Mouse (Mus musculus) spleen, adult 2 months (tissue): Measurements from ENCODE around the gene Syn2.

ENCODE experiments used
- CTCF ChIP-seq: fragments of 200-500 bp; IDR thresholded peaks from 2 replicates; pipeline ENCODE4 v1.5.1; 2011; ENCODE audit warnings: mild to moderate bottlenecking, inconsistent platforms; ENCODE audit not compliant: insufficient read depth, insufficient read length, insufficient replicate concordance; ENCODE audit errors: extremely low read depth
- POLR2A ChIP-seq: fragments of 200-500 bp; IDR thresholded peaks from 2 replicates; pipeline ENCODE4 v1.6.1; 2011; ENCODE audit warnings: low read depth, low read length, inconsistent platforms

DNA sequence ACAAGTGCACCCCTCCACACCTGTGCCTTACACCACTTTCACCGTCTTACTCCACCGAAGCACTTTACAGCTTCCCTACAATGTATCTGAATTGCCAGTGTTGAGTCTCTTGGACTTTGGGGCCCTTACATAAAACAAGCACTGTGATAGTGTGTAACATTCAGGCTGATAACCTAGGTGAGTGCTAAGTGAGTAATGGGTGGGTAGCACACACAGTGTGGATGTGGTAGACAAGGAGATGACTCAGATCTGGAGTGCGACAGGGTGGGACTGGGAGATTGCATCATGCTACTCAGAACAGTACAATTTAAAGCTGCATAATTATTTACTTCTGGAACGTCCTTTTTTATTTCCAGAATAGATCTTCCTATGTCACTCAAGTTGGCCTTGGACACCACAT lies 181.1 kb downstream of the Syn2 start:
- TF ChIP-seq CTCF: no peak
- no peak for TF ChIP-seq POLR2A
